Mouse (Mus musculus): ENCODE results near the gene Tsfm. TPM values are rescaled to one million over a fixed set of nuclear protein-coding genes. Genes with fewer than 3 reads are reported as not detected.

Gene Tsfm
- total and polyA plus RNA-seq, 2 experiments from 2014 or later = 49.0 to 62.7 TPM

DNA sequence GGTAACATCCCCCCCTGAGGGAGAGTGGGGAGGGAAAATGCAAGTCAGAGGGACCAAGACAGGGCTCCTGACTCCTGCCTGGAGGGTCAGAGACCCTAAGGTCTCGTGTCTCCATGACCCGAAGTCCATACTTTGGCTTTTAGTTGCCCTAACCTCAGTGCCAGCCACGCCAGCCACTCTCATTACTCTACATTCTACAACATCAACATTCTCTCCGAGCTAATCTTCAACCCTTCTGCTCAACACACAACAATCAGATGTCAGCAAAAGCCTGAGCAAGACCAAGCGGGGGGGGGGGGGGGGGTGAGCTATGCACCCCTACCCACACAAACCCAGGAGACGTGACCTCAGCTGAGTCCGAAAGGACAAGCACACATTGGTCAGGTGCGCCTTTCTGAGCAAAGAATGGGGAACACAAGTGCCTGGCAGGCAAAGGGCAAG lies 2.7 kb upstream of the Tsfm start:
- TF ChIP-seq CTCF (IDR thresholded peaks at IDR 0.05; ENCODE audit: low read depth) = no peak
- no peak overlapping the region for H3K9ac ChIP-seq (replicated peaks; ENCODE audit: low read length)
- no peak overlapping the region for H3K27ac ChIP-seq
- H3K9me3 ChIP-seq (ENCODE audit: low read length) = no peaks in the 10 kb centered on the region
- ATAC-seq (no peak), DNase-seq (ENCODE audit: low spot score) (no peak)
- no peak overlapping the region for H3K4me2 ChIP-seq (ENCODE audit: low read depth, low read length)
- no peaks in the 10 kb centered on the region for H3K4me1 ChIP-seq (ENCODE audit: insufficient read depth, low read length)
- no peaks in the 10 kb centered on the region for H3K27me3 ChIP-seq (ENCODE audit: insufficient read depth, low read length)
- 90% methylated on average over 8 of the region's 8 CpGs for WGBS
- peaks cover 2% of the 10 kb centered on the region; the same call in 1 of the 2 replicates for H3K36me3 ChIP-seq (ENCODE audit: insufficient read depth, low read length)
- no peak overlapping the region for H3K4me3 ChIP-seq (ENCODE audit: low read length)

DNA sequence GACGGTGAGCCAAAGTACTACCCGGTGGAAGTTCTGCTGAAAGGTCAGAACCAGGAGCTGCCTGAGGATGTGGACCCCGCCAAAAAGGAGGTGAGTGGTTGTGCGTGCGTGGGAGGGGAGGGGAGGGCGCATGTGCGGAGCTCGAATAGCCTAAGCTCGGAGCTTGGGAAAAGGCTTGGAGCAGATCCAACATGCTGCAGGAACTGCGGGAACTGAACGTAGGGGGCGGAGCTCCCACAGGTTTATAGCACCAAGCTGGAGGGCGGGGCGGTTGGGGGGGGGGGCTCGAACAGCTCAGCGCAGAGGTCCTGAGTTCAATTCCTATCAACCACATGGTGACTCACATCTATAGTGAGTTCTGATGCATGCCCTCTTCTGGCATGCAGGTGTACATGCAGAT lies 12.2 kb downstream of the Tsfm start:
- no peak overlapping the region for H3K27ac ChIP-seq
- H3K27me3 ChIP-seq (ENCODE audit: insufficient read depth, low read length) = no peaks in the 10 kb centered on the region
- peaks cover 10% of the 10 kb centered on the region; the same call in 1 of the 2 replicates for H3K36me3 ChIP-seq (ENCODE audit: insufficient read depth, low read length)
- no peak for ATAC-seq
- no peak overlapping the region for H3K9ac ChIP-seq (replicated peaks; ENCODE audit: low read length)
- no peak overlapping the region for H3K4me2 ChIP-seq (ENCODE audit: low read depth, low read length)
- TF ChIP-seq CTCF (IDR thresholded peaks at IDR 0.05; ENCODE audit: low read depth) = no peak
- 67% methylated on average over 16 of the region's 16 CpGs for WGBS
- DNase-seq (ENCODE audit: low spot score) = no peak
- no peaks in the 10 kb centered on the region for H3K4me1 ChIP-seq (ENCODE audit: insufficient read depth, low read length)
- no peaks in the 10 kb centered on the region for H3K9me3 ChIP-seq (ENCODE audit: low read length)
- no peak overlapping the region for H3K4me3 ChIP-seq (ENCODE audit: low read length)

DNA sequence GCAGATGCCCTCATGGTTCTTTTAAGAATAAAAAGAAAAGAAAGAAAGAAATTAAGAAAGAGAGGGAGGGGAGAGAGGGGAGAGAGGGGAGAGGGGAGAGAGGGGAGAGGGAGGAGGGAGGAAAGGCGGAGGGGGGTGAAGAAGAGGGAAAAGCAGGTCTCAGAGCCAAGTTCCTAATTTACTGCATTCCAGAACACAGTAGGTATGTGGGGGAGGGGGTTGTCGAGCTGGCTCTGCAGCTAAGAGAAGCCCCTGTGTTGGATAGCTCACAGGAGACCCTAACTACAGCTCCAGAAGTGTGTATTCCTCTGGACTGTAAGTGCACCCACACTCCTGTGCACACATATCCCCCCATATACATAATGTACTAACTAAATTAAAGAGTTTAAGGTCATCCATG lies 13.6 kb downstream of the Tsfm start:
- 15% methylated on average over 2 of the region's 2 CpGs for WGBS
- no peak for ATAC-seq
- no peak for TF ChIP-seq CTCF (IDR thresholded peaks at IDR 0.05; ENCODE audit: low read depth)

DNA sequence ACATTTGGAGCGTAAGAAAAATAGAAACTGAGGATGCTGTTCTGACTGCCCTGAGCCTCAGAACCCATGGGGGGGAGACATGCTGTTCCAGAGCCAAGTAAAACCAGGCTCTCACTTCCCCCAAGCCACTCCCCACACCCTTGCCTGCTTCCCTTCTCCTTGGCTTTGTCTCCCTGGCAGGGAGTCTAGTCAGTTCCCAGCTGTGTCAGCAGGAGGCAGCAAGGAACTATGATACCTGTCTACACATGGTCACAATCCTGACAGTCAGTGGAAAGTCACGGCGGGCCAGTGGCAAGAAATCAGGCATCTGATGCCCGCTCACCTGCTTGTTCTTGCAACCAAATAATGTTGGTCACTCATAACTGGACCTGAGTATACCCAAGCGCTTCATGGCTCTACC lies 14.2 kb downstream of the Tsfm start:
- Histone ChIP-seq H3K9me3 (ENCODE audit: low read length) (no peaks in the 10 kb centered on the region), H3K36me3 (ENCODE audit: insufficient read depth, low read length) (no peaks in the 10 kb centered on the region), H3K4me2 (ENCODE audit: low read depth, low read length) (no peak overlapping the region), H3K9ac (replicated peaks; ENCODE audit: low read length) (no peak overlapping the region), H3K27ac (no peak overlapping the region), H3K4me3 (ENCODE audit: low read length) (no peak overlapping the region), H3K27me3 (ENCODE audit: insufficient read depth, low read length) (no peaks in the 10 kb centered on the region), H3K4me1 (ENCODE audit: insufficient read depth, low read length) (no peaks in the 10 kb centered on the region)
- WGBS = 60% methylated on average over 5 of the region's 5 CpGs
- DNase-seq (ENCODE audit: low spot score) (no peak), ATAC-seq (no peak)
- TF ChIP-seq CTCF (IDR thresholded peaks at IDR 0.05; ENCODE audit: low read depth) = peak; percentile 33; the same call in 1 of the 2 replicates

More for the DNA sequence above, 13.6 kb downstream of the Tsfm start:
- H3K27ac ChIP-seq = no peak overlapping the region
- no peaks in the 10 kb centered on the region for H3K36me3 ChIP-seq (ENCODE audit: insufficient read depth, low read length)
- H3K4me3 ChIP-seq (ENCODE audit: low read length) = no peak overlapping the region
- H3K27me3 ChIP-seq (ENCODE audit: insufficient read depth, low read length) = no peaks in the 10 kb centered on the region
- no peak for DNase-seq (ENCODE audit: low spot score)
- no peaks in the 10 kb centered on the region for H3K4me1 ChIP-seq (ENCODE audit: insufficient read depth, low read length)
- no peak overlapping the region for H3K9ac ChIP-seq (replicated peaks; ENCODE audit: low read length)
- no peaks in the 10 kb centered on the region for H3K9me3 ChIP-seq (ENCODE audit: low read length)
- no peak overlapping the region for H3K4me2 ChIP-seq (ENCODE audit: low read depth, low read length)

DNA sequence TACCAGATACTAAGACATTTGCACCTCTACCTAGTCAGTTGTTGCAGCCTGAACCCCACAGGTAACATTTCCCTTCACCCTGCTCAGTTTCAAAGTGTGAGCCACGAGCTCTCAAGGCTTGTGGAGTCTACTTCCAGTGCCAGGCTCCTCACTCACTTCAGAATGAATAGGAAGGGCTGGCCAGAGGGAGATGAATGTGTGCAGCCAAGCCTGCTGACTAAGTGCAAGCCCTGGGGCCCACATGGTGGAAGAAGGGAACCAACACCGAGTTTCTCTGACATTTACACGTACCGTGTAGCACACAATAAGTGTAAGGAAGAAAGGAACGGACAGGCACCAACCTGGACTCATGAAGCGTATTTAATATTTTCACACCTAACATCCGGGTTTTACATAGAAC lies 26.8 kb downstream of the Tsfm start:
- Histone ChIP-seq H3K9me3 (ENCODE audit: low read length) (no peaks in the 10 kb centered on the region), H3K4me1 (ENCODE audit: insufficient read depth, low read length) (no peaks in the 10 kb centered on the region), H3K36me3 (ENCODE audit: insufficient read depth, low read length) (no peaks in the 10 kb centered on the region; the same call in 1 of the 2 replicates), H3K4me2 (ENCODE audit: low read depth, low read length) (no peak overlapping the region), H3K4me3 (ENCODE audit: low read length) (no peak overlapping the region), H3K9ac (replicated peaks; ENCODE audit: low read length) (no peak overlapping the region), H3K27me3 (ENCODE audit: insufficient read depth, low read length) (no peaks in the 10 kb centered on the region), H3K27ac (no peak overlapping the region)
- ATAC-seq (no peak), DNase-seq (ENCODE audit: low spot score) (no peak)
- no peak for TF ChIP-seq CTCF (IDR thresholded peaks at IDR 0.05; ENCODE audit: low read depth)
- WGBS = 63% methylated on average over 7 of the region's 7 CpGs

DNA sequence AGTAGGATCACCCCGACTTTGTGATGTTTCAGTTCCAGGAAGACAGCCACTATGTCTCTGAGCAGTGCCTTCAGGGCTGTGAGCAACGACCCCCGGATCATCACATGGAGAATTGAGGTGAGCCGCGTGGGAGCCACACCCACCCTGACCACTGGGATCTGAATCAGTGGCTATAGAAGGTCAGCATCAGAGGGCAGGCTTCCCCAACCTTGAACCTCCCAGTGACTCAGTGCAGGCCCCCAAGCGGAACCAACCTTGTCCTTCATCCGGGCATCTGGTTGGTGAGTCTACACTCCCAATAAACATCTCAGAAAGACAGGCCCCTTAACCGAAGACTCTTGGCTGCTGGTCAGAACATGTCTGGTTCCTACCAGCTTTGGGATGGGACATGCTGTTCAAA lies 27.3 kb downstream of the Tsfm start:
- WGBS = 84% methylated on average over 8 of the region's 8 CpGs
- no peak overlapping the region for H3K4me3 ChIP-seq (ENCODE audit: low read length)
- H3K27ac ChIP-seq = no peak overlapping the region
- H3K27me3 ChIP-seq (ENCODE audit: insufficient read depth, low read length) = no peaks in the 10 kb centered on the region
- no peak for TF ChIP-seq CTCF (IDR thresholded peaks at IDR 0.05; ENCODE audit: low read depth)
- H3K4me2 ChIP-seq (ENCODE audit: low read depth, low read length) = no peak overlapping the region
- no peaks in the 10 kb centered on the region; the same call in 1 of the 2 replicates for H3K36me3 ChIP-seq (ENCODE audit: insufficient read depth, low read length)
- H3K9ac ChIP-seq (replicated peaks; ENCODE audit: low read length) = no peak overlapping the region
- no peaks in the 10 kb centered on the region for H3K9me3 ChIP-seq (ENCODE audit: low read length)
- no peak for ATAC-seq
- H3K4me1 ChIP-seq (ENCODE audit: insufficient read depth, low read length) = no peaks in the 10 kb centered on the region
- no peak for DNase-seq (ENCODE audit: low spot score)

DNA sequence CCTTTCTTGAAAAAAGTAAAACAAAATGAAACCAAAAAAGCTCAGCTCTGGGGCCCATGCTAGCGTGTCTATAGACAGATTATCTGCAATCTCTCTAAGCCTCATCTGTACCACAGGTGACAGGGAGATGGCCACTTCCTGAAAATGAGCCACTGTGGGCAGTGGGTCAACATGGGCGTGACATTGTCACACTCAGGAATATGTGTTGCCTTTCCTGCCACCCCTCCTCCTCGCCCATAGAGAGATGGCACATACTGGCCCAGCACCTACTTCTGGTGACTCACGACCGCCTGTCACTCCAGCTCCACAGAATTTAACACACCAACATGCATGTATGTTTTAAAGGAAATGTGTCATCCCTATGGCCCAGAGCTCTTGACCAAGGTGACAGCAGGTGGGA lies 27.9 kb downstream of the Tsfm start:
- no peak overlapping the region for H3K27ac ChIP-seq
- no peak for TF ChIP-seq CTCF (IDR thresholded peaks at IDR 0.05; ENCODE audit: low read depth)
- ATAC-seq = no peak
- H3K4me1 ChIP-seq (ENCODE audit: insufficient read depth, low read length) = no peaks in the 10 kb centered on the region
- no peak overlapping the region for H3K4me3 ChIP-seq (ENCODE audit: low read length)
- 93% methylated on average over 5 of the region's 5 CpGs for WGBS
- no peak for DNase-seq (ENCODE audit: low spot score)
- no peaks in the 10 kb centered on the region for H3K27me3 ChIP-seq (ENCODE audit: insufficient read depth, low read length)
- peaks cover 5% of the 10 kb centered on the region for H3K36me3 ChIP-seq (ENCODE audit: insufficient read depth, low read length)
- no peaks in the 10 kb centered on the region for H3K9me3 ChIP-seq (ENCODE audit: low read length)
- H3K9ac ChIP-seq (replicated peaks; ENCODE audit: low read length) = no peak overlapping the region
- H3K4me2 ChIP-seq (ENCODE audit: low read depth, low read length) = no peak overlapping the region

All from hindbrain, postnatal 0 days (tissue).